Mouse (Mus musculus): ENCODE data around the gene Gsg1l. TPM values are rescaled to one million over a fixed set of nuclear protein-coding genes. Genes with fewer than 3 reads are reported as not detected.

Gsg1l gene
- polyA plus RNA-seq, 1 experiment from 2014 or later = 7.0 TPM

DNA sequence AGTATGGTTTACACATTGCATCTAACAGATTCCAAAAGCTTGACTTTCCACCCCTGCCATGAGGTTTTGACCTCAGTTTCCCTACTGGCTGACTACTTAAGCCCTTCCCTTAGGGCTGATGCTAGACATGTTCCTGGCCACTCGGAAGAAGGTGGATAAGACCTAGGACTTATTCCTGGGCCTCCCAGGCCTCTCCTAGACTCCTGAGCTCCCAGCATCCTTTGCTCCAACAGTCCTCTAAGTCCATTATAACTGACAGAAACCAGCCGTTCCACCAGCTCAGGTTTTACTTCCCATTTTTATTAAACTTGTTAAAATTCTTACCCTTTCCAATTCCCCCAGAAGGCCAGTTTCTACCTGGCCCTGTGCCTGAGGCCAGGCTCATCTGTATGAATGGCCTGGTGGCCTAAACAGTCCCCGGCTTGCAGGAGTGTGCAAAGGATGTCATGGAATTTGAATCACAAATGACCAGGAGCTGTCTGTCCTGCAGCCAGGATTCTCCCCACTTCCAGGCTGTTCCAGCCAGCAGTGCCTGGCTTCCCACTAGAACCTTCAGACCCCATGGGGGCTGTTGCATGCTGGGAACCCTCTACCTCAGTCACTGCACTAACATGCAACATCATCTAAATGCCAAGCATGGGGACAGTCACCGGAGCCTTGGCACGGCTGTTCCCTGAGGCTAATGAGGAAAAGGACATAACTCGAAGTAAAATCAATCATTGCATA, 139.7 kb downstream of the Gsg1l start:
- Histone ChIP-seq H3K27ac (ENCODE audit: low read depth, low read length) (no peak overlapping the region), H3K36me3 (ENCODE audit: control insufficient read depth, insufficient read depth, low read length) (no peaks in the 10 kb centered on the region), H3K4me3 (ENCODE audit: low read depth, low read length) (no peak overlapping the region), H3K9me3 (ENCODE audit: control insufficient read depth, low read length) (no peaks in the 10 kb centered on the region), H3K4me1 (ENCODE audit: control insufficient read depth, insufficient read depth, low read length) (no peaks in the 10 kb centered on the region), H3K4me2 (ENCODE audit: low read depth) (no peak overlapping the region), H3K27me3 (ENCODE audit: control insufficient read depth, insufficient read depth, low read length) (no peaks in the 10 kb centered on the region), H3K9ac (ENCODE audit: low read length) (no peak overlapping the region)
- WGBS = 84% methylated on average over 6 of the region's 6 CpGs
- ATAC-seq (ENCODE audit: insufficient read depth, low FRiP score, low TSS enrichment) = no peak
- no peak for DNase-seq (ENCODE audit: low spot score)

DNA sequence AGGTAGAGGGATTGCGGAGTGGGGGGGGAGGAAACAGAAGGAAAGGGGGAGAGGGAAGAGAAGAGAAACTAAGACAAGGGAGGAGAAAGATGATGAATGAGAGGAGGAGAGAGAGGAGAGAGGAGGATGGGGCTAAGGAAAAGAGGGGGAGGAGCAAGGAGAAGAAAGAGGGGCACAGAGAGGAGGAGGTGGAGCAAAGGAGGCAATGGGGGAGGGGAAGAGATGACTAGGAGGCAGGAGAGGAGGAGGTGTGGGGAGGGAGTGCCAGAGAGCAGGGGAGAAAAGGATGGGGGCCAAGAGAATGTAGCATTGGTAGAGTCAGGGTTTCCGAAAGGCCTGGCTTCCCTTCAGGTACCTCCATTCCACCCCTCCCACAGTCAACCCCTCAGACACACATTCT, 147.9 kb downstream of the Gsg1l start:
- no peaks in the 10 kb centered on the region for H3K9me3 ChIP-seq (ENCODE audit: control insufficient read depth, low read length)
- DNase-seq (ENCODE audit: low spot score) (no peak), ATAC-seq (ENCODE audit: insufficient read depth, low FRiP score, low TSS enrichment) (no peak)
- H3K4me3 ChIP-seq (ENCODE audit: low read depth, low read length) = no peak overlapping the region
- H3K4me2 ChIP-seq (ENCODE audit: low read depth) = no peak overlapping the region
- no peak overlapping the region for H3K27ac ChIP-seq (ENCODE audit: low read depth, low read length)
- H3K36me3 ChIP-seq (ENCODE audit: control insufficient read depth, insufficient read depth, low read length) = no peaks in the 10 kb centered on the region
- peaks cover 14% of the 10 kb centered on the region; the same call in 1 of the 2 replicates for H3K4me1 ChIP-seq (ENCODE audit: control insufficient read depth, insufficient read depth, low read length)
- no peak overlapping the region for H3K9ac ChIP-seq (ENCODE audit: low read length)
- no peaks in the 10 kb centered on the region for H3K27me3 ChIP-seq (ENCODE audit: control insufficient read depth, insufficient read depth, low read length)
- WGBS = 42% methylated on average over 2 of the region's 2 CpGs

DNA sequence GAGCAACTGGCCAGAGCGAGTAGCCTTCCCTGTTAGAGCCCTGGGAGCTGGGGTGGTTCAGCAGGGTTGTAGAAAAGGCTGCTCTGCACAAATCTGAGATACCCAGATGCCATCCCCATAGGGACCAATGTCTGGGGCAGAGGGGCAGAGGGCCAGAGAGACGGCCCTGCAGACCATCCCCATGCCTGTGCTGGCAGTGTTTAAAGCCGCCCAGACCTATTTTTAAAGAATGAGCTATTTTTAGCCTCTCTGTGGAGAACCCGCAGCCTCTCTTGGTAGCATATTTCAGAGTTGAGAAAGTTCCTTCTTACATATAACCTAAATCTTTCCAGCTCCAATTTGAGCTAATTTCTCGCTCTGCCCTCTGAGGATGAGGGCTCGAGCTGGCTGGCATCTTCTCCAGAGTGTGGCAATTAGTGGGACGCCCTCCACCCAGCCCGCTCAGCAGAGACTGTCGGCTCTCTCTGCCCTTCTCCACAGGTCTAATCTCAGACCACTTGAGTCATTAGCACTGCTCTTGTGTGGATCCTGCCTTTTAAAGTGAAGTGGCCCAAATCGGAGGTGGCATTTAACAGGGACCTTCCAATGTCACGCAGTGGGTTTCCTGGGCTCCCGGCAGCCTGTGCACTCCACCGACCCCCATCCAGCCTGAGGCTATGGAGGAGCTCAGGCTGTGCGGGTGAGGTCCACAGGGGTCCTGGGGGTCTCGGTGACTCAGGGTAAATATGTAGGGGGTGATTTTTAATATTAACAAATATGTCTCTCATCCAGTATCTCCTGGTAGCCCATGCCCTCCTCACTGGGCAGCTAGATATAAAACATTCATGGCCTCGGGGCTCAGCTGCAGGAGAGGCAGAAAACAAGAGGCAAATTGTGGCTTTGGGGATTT, 148.6 kb downstream of the Gsg1l start:
- ATAC-seq (ENCODE audit: insufficient read depth, low FRiP score, low TSS enrichment) (no peak), DNase-seq (ENCODE audit: low spot score) (no peak)
- Histone ChIP-seq H3K27me3 (ENCODE audit: control insufficient read depth, insufficient read depth, low read length) (no peaks in the 10 kb centered on the region), H3K9ac (ENCODE audit: low read length) (no peak overlapping the region), H3K4me1 (ENCODE audit: control insufficient read depth, insufficient read depth, low read length) (peaks cover 14% of the 10 kb centered on the region; the same call in 1 of the 2 replicates), H3K4me2 (ENCODE audit: low read depth) (no peak overlapping the region), H3K36me3 (ENCODE audit: control insufficient read depth, insufficient read depth, low read length) (no peaks in the 10 kb centered on the region), H3K27ac (ENCODE audit: low read depth, low read length) (no peak overlapping the region), H3K9me3 (ENCODE audit: control insufficient read depth, low read length) (no peaks in the 10 kb centered on the region), H3K4me3 (ENCODE audit: low read depth, low read length) (no peak overlapping the region)
- WGBS = 27% methylated on average over 16 of the region's 16 CpGs

DNA sequence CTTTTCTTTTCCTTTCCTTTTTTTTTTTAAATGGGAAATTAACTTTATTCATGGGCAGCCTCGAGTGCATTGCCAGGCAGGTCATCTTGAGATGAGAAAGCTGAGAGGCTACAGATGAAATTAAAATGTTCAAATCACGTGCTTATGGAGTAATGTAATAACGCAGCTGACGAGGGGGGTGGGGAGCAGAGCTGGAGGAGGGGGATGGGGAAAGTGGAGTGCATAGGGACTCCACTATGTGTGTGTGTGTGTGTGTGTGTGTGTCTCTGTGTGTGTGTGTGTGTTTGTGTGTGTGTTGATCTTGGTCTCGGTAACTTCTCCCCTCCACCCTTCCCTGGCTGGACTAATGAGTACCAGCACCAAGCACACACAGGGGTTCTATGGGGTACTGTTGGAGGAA, 150.6 kb downstream of the Gsg1l start:
- Histone ChIP-seq H3K9ac (ENCODE audit: low read length) (no peak overlapping the region), H3K27me3 (ENCODE audit: control insufficient read depth, insufficient read depth, low read length) (no peaks in the 10 kb centered on the region), H3K4me1 (ENCODE audit: control insufficient read depth, insufficient read depth, low read length) (peaks cover 14% of the 10 kb centered on the region; the same call in 1 of the 2 replicates), H3K4me3 (ENCODE audit: low read depth, low read length) (no peak overlapping the region), H3K9me3 (ENCODE audit: control insufficient read depth, low read length) (no peaks in the 10 kb centered on the region), H3K27ac (ENCODE audit: low read depth, low read length) (no peak overlapping the region), H3K36me3 (ENCODE audit: control insufficient read depth, insufficient read depth, low read length) (no peaks in the 10 kb centered on the region), H3K4me2 (ENCODE audit: low read depth) (no peak overlapping the region)
- no peak for ATAC-seq (ENCODE audit: insufficient read depth, low FRiP score, low TSS enrichment)
- DNase-seq (ENCODE audit: low spot score) = no peak
- 78% methylated on average over 5 of the region's 5 CpGs for WGBS

DNA sequence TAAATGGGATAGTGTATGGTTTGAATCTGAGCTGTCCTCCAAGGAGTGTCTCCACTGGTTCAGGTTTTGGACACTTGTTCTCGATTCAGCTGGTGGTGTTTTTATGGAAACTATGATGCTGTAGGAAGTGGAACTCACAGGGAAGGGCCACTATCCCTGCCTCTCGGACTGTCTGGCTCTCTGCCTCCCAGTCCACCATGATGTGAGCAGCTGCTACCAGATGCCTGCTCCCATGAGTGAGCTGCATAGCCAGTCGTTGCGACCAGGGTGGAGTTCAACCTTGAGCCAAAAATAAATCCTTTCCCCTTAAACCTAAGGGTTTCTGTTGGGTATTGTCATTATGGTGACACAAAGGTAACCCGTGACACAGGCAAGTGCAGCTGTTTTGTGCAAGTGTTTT, 158.2 kb downstream of the Gsg1l start:
- no peaks in the 10 kb centered on the region for H3K27me3 ChIP-seq (ENCODE audit: control insufficient read depth, insufficient read depth, low read length)
- H3K4me1 ChIP-seq (ENCODE audit: control insufficient read depth, insufficient read depth, low read length) = no peaks in the 10 kb centered on the region
- ATAC-seq (ENCODE audit: insufficient read depth, low FRiP score, low TSS enrichment) = no peak
- H3K36me3 ChIP-seq (ENCODE audit: control insufficient read depth, insufficient read depth, low read length) = no peaks in the 10 kb centered on the region
- H3K9ac ChIP-seq (ENCODE audit: low read length) = no peak overlapping the region
- DNase-seq (ENCODE audit: low spot score) = no peak
- H3K27ac ChIP-seq (ENCODE audit: low read depth, low read length) = no peak overlapping the region
- 90% methylated on average over 5 of the region's 5 CpGs for WGBS
- H3K4me2 ChIP-seq (ENCODE audit: low read depth) = no peak overlapping the region
- H3K9me3 ChIP-seq (ENCODE audit: control insufficient read depth, low read length) = no peaks in the 10 kb centered on the region
- no peak overlapping the region for H3K4me3 ChIP-seq (ENCODE audit: low read depth, low read length)

DNA sequence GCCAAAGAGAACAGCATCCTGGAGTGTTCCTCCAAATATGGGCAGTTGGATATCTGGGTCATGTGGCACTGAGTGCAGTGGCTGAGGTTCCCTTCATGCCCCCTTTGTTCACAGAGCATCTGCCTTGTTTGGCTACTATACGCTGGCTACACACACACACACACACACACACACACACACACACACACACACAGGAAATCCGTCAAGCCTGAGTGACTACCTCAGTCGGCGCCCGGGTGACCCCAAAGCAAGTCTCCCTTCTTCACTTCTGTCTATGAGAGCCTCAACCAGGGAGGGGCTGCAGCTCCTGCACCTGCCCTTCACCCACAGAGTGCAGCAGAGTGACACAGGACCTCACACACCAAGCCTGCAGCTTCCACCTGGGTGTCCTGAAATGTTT, 161.4 kb downstream of the Gsg1l start:
- DNase-seq (ENCODE audit: low spot score) = no peak
- ATAC-seq (ENCODE audit: insufficient read depth, low FRiP score, low TSS enrichment) = no peak
- 78% methylated on average over 5 of the region's 5 CpGs for WGBS

DNA sequence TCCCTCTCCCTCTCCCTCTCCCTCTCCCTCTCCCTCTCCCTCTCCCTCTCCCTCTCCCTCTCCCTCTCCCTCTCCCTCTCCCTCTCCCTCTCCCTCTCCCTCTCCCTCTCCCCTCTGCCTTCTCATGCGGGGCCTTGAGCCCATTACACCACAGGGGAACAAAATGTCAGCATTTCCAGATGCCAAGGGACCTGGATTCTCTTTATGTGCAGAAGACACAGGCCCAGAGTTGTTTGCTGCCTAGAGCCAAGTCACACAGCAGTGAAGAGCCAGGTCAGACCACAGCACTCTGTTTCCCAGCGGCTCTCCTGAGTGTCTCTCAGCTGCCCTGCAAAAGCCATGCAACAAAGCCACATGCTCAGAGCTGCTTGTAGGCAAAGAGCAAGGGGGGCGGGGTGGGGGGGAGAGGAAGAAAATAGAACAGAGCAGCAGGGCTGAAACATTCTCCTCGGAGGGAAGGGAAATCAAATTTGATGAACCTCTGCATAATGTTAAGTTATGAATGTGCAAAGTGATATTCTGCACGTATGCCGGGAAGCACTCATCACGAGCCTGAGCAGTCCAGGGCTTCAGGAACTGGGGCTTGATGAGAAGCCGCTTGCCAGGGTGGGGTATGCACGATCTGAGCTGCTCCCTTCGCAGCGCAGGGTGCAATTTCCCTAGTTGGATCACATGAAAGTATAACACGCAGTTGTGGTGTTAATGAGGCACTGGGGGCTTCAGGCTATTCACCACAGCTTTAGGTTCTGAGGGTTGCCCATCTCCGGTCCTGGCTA, 181.6 kb downstream of the Gsg1l start:
- no peak overlapping the region for H3K27ac ChIP-seq (ENCODE audit: low read depth, low read length)
- H3K4me3 ChIP-seq (ENCODE audit: low read depth, low read length) = no peak overlapping the region
- H3K36me3 ChIP-seq (ENCODE audit: control insufficient read depth, insufficient read depth, low read length) = no peaks in the 10 kb centered on the region
- H3K4me1 ChIP-seq (ENCODE audit: control insufficient read depth, insufficient read depth, low read length) = no peaks in the 10 kb centered on the region
- ATAC-seq (ENCODE audit: insufficient read depth, low FRiP score, low TSS enrichment) = no peak
- H3K9ac ChIP-seq (ENCODE audit: low read length) = no peak overlapping the region
- H3K4me2 ChIP-seq (ENCODE audit: low read depth) = no peak overlapping the region
- no peaks in the 10 kb centered on the region for H3K27me3 ChIP-seq (ENCODE audit: control insufficient read depth, insufficient read depth, low read length)
- H3K9me3 ChIP-seq (ENCODE audit: control insufficient read depth, low read length) = no peaks in the 10 kb centered on the region
- DNase-seq (ENCODE audit: low spot score) = no peak
- 67% methylated on average over 13 of the region's 13 CpGs for whole genome bisulfite sequencing

More for the DNA sequence above, 161.4 kb downstream of the Gsg1l start:
- Histone ChIP-seq H3K4me1 (ENCODE audit: control insufficient read depth, insufficient read depth, low read length) (no peaks in the 10 kb centered on the region), H3K36me3 (ENCODE audit: control insufficient read depth, insufficient read depth, low read length) (no peaks in the 10 kb centered on the region), H3K4me2 (ENCODE audit: low read depth) (no peak overlapping the region), H3K9me3 (ENCODE audit: control insufficient read depth, low read length) (no peaks in the 10 kb centered on the region), H3K27me3 (ENCODE audit: control insufficient read depth, insufficient read depth, low read length) (no peaks in the 10 kb centered on the region), H3K4me3 (ENCODE audit: low read depth, low read length) (no peak overlapping the region), H3K27ac (ENCODE audit: low read depth, low read length) (no peak overlapping the region), H3K9ac (ENCODE audit: low read length) (no peak overlapping the region)

DNA sequence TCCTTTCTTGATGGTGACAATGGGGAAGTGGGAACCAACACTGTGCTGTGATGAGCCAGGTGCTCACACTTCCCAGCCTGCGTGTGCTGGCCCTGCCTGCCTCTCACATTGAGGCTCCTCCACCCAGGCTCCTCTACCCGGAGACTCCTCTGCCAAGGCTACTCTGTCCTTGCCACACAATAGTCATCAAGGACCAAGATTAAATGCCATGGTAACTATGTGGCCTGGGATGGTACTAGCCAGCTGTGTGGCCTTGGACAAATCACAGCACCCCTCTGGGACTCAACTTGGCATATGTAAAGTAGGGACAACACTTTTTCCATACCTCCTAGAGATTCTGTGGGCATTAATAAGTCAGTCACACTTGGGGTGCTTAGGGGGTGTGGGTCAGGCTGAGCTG, 182.3 kb downstream of the Gsg1l start:
- no peaks in the 10 kb centered on the region for H3K36me3 ChIP-seq (ENCODE audit: control insufficient read depth, insufficient read depth, low read length)
- DNase-seq (ENCODE audit: low spot score) (no peak), ATAC-seq (ENCODE audit: insufficient read depth, low FRiP score, low TSS enrichment) (no peak)
- no peak overlapping the region for H3K9ac ChIP-seq (ENCODE audit: low read length)
- H3K9me3 ChIP-seq (ENCODE audit: control insufficient read depth, low read length) = no peaks in the 10 kb centered on the region
- no peak overlapping the region for H3K4me2 ChIP-seq (ENCODE audit: low read depth)
- H3K27me3 ChIP-seq (ENCODE audit: control insufficient read depth, insufficient read depth, low read length) = no peaks in the 10 kb centered on the region
- 74% methylated on average over 2 of the region's 2 CpGs for WGBS
- no peak overlapping the region for H3K27ac ChIP-seq (ENCODE audit: low read depth, low read length)
- H3K4me3 ChIP-seq (ENCODE audit: low read depth, low read length) = no peak overlapping the region
- H3K4me1 ChIP-seq (ENCODE audit: control insufficient read depth, insufficient read depth, low read length) = no peaks in the 10 kb centered on the region
